Mouse (Mus musculus): ENCODE measurements around the gene Fbh1.

- TF ChIP-seq CTCF (IDR thresholded peaks at IDR 0.05; ENCODE audit: extremely low read depth, insufficient read depth, insufficient read length, insufficient replicate concordance) (no peak), POLR2A (IDR thresholded peaks at IDR 0.05; ENCODE audit: low read depth, low read length) (no peak)
These were observed 20.6 kb upstream of the Fbh1 start for GRCm38 (mm10) chr2:11797930-11798364.
